Mouse (Mus musculus): ENCODE measurements around the gene Abr. TPM values are rescaled to one million over a fixed set of nuclear protein-coding genes. Genes with fewer than 3 reads are reported as not detected.

The Abr gene
- polyA plus RNA-seq, 1 experiment from 2014 or later = 46.4 TPM

- WGBS = 84% methylated on average over 4 of the region's 4 CpGs
- Histone ChIP-seq H3K27me3 (ENCODE audit: control insufficient read depth, insufficient read depth, low read length) (no peaks in the 10 kb centered on the region), H3K27ac (ENCODE audit: low read depth, low read length) (no peak overlapping the region), H3K9ac (ENCODE audit: low read length) (no peak overlapping the region), H3K4me3 (ENCODE audit: low read depth, low read length) (no peak overlapping the region), H3K4me2 (ENCODE audit: low read depth, low read length, severe bottlenecking) (no peak overlapping the region), H3K9me3 (ENCODE audit: control insufficient read depth, low read length) (no peaks in the 10 kb centered on the region), H3K36me3 (ENCODE audit: control insufficient read depth, insufficient read depth, low read length) (no peaks in the 10 kb centered on the region), H3K4me1 (replicated peaks; ENCODE audit: control insufficient read depth, insufficient read depth, low read length) (peaks cover 12% of the 10 kb centered on the region)
- ATAC-seq (replicated peaks; ENCODE audit: low FRiP score) (no peak), DNase-seq (ENCODE audit: low spot score) (no peak)
Measured at GRCm38 (mm10) chr11:76525646-76526351, 96.3 kb downstream of the Abr start.

- Histone ChIP-seq H3K9me3 (ENCODE audit: control insufficient read depth, low read length) (no peaks in the 10 kb centered on the region), H3K4me3 (ENCODE audit: low read depth, low read length) (no peak overlapping the region), H3K27me3 (ENCODE audit: control insufficient read depth, insufficient read depth, low read length) (no peaks in the 10 kb centered on the region), H3K27ac (ENCODE audit: low read depth, low read length) (no peak overlapping the region), H3K4me1 (replicated peaks; ENCODE audit: control insufficient read depth, insufficient read depth, low read length) (peaks cover 11% of the 10 kb centered on the region), H3K9ac (ENCODE audit: low read length) (no peak overlapping the region), H3K4me2 (ENCODE audit: low read depth, low read length, severe bottlenecking) (no peak overlapping the region), H3K36me3 (ENCODE audit: control insufficient read depth, insufficient read depth, low read length) (no peaks in the 10 kb centered on the region)
- 0 out of 2 replicates have a peak, but pooled peaks have one; percentile 63 for ATAC-seq (replicated peaks; ENCODE audit: low FRiP score)
- 31% methylated on average over 8 of the region's 8 CpGs for WGBS
- peak; percentile 74 for DNase-seq (ENCODE audit: low spot score)
Measured at GRCm38 (mm10) chr11:76524947-76525346, 97.2 kb downstream of the Abr start.

GRCm38 (mm10) chr11:76523356-76523755 lies 98.8 kb downstream of the Abr start:
- no peak overlapping the region for H3K9ac ChIP-seq (ENCODE audit: low read length)
- WGBS = 19% methylated on average over 4 of the region's 4 CpGs
- H3K36me3 ChIP-seq (ENCODE audit: control insufficient read depth, insufficient read depth, low read length) = no peaks in the 10 kb centered on the region
- H3K9me3 ChIP-seq (ENCODE audit: control insufficient read depth, low read length) = no peaks in the 10 kb centered on the region
- peak; percentile 65 for DNase-seq (ENCODE audit: low spot score)
- no peak overlapping the region for H3K4me3 ChIP-seq (ENCODE audit: low read depth, low read length)
- no peak overlapping the region for H3K27ac ChIP-seq (ENCODE audit: low read depth, low read length)
- H3K4me2 ChIP-seq (ENCODE audit: low read depth, low read length, severe bottlenecking) = no peak overlapping the region
- 0 out of 2 replicates have a peak, but pooled peaks have one; percentile 49 for ATAC-seq (replicated peaks; ENCODE audit: low FRiP score)
- no peaks in the 10 kb centered on the region for H3K27me3 ChIP-seq (ENCODE audit: control insufficient read depth, insufficient read depth, low read length)
- H3K4me1 ChIP-seq (replicated peaks; ENCODE audit: control insufficient read depth, insufficient read depth, low read length) = peaks cover 11% of the 10 kb centered on the region

GRCm38 (mm10) chr11:76520889-76521288 lies 101.2 kb downstream of the Abr start:
- DNase-seq (ENCODE audit: low spot score) = no peak
- Histone ChIP-seq H3K27me3 (ENCODE audit: control insufficient read depth, insufficient read depth, low read length) (no peaks in the 10 kb centered on the region), H3K9ac (ENCODE audit: low read length) (no peak overlapping the region), H3K4me3 (ENCODE audit: low read depth, low read length) (no peak overlapping the region), H3K9me3 (ENCODE audit: control insufficient read depth, low read length) (no peaks in the 10 kb centered on the region), H3K4me2 (ENCODE audit: low read depth, low read length, severe bottlenecking) (no peak overlapping the region), H3K36me3 (ENCODE audit: control insufficient read depth, insufficient read depth, low read length) (no peaks in the 10 kb centered on the region), H3K4me1 (replicated peaks; ENCODE audit: control insufficient read depth, insufficient read depth, low read length) (peaks cover 11% of the 10 kb centered on the region), H3K27ac (ENCODE audit: low read depth, low read length) (no peak overlapping the region)
- WGBS = 95% methylated on average over 6 of the region's 6 CpGs
- ATAC-seq (replicated peaks; ENCODE audit: low FRiP score) = no peak

GRCm38 (mm10) chr11:76518613-76519012 lies 103.5 kb downstream of the Abr start:
- Histone ChIP-seq H3K36me3 (ENCODE audit: control insufficient read depth, insufficient read depth, low read length) (no peaks in the 10 kb centered on the region), H3K27me3 (ENCODE audit: control insufficient read depth, insufficient read depth, low read length) (no peaks in the 10 kb centered on the region), H3K27ac (ENCODE audit: low read depth, low read length) (no peak overlapping the region), H3K4me2 (ENCODE audit: low read depth, low read length, severe bottlenecking) (no peak overlapping the region), H3K9me3 (ENCODE audit: control insufficient read depth, low read length) (no peaks in the 10 kb centered on the region), H3K4me3 (ENCODE audit: low read depth, low read length) (no peak overlapping the region), H3K9ac (ENCODE audit: low read length) (no peak overlapping the region), H3K4me1 (replicated peaks; ENCODE audit: control insufficient read depth, insufficient read depth, low read length) (peaks cover 7% of the 10 kb centered on the region)
- ATAC-seq (replicated peaks; ENCODE audit: low FRiP score) (no peak), DNase-seq (ENCODE audit: low spot score) (no peak)
- 92% methylated on average over 5 of the region's 5 CpGs for WGBS

GRCm38 (mm10) chr11:76518125-76518524 lies 104.0 kb downstream of the Abr start:
- Histone ChIP-seq H3K36me3 (ENCODE audit: control insufficient read depth, insufficient read depth, low read length) (no peaks in the 10 kb centered on the region), H3K4me1 (replicated peaks; ENCODE audit: control insufficient read depth, insufficient read depth, low read length) (peaks cover 2% of the 10 kb centered on the region), H3K4me2 (ENCODE audit: low read depth, low read length, severe bottlenecking) (no peak overlapping the region), H3K9me3 (ENCODE audit: control insufficient read depth, low read length) (no peaks in the 10 kb centered on the region), H3K27me3 (ENCODE audit: control insufficient read depth, insufficient read depth, low read length) (no peaks in the 10 kb centered on the region), H3K4me3 (ENCODE audit: low read depth, low read length) (no peak overlapping the region), H3K27ac (ENCODE audit: low read depth, low read length) (no peak overlapping the region), H3K9ac (ENCODE audit: low read length) (no peak overlapping the region)
- ATAC-seq (replicated peaks; ENCODE audit: low FRiP score) (no peak), DNase-seq (ENCODE audit: low spot score) (no peak)
- 90% methylated on average over 4 of the region's 4 CpGs for WGBS

- H3K4me1 ChIP-seq (replicated peaks; ENCODE audit: control insufficient read depth, insufficient read depth, low read length) = no peaks in the 10 kb centered on the region
- ATAC-seq (replicated peaks; ENCODE audit: low FRiP score) = no peak
- no peaks in the 10 kb centered on the region for H3K27me3 ChIP-seq (ENCODE audit: control insufficient read depth, insufficient read depth, low read length)
- 82% methylated on average over 3 of the region's 3 CpGs for WGBS
- H3K4me2 ChIP-seq (ENCODE audit: low read depth, low read length, severe bottlenecking) = no peak overlapping the region
- DNase-seq (ENCODE audit: low spot score) = no peak
- no peaks in the 10 kb centered on the region for H3K36me3 ChIP-seq (ENCODE audit: control insufficient read depth, insufficient read depth, low read length)
- H3K4me3 ChIP-seq (ENCODE audit: low read depth, low read length) = no peak overlapping the region
- no peak overlapping the region for H3K9ac ChIP-seq (ENCODE audit: low read length)
- H3K9me3 ChIP-seq (ENCODE audit: control insufficient read depth, low read length) = no peaks in the 10 kb centered on the region
- no peak overlapping the region for H3K27ac ChIP-seq (ENCODE audit: low read depth, low read length)
Measured at GRCm38 (mm10) chr11:76516951-76517350, 105.2 kb downstream of the Abr start.

- Histone ChIP-seq H3K27ac (ENCODE audit: low read depth, low read length) (no peak overlapping the region), H3K9ac (ENCODE audit: low read length) (no peak overlapping the region), H3K27me3 (ENCODE audit: control insufficient read depth, insufficient read depth, low read length) (no peaks in the 10 kb centered on the region), H3K4me3 (ENCODE audit: low read depth, low read length) (no peak overlapping the region), H3K36me3 (ENCODE audit: control insufficient read depth, insufficient read depth, low read length) (no peaks in the 10 kb centered on the region), H3K9me3 (ENCODE audit: control insufficient read depth, low read length) (no peaks in the 10 kb centered on the region), H3K4me2 (ENCODE audit: low read depth, low read length, severe bottlenecking) (no peak overlapping the region), H3K4me1 (replicated peaks; ENCODE audit: control insufficient read depth, insufficient read depth, low read length) (no peaks in the 10 kb centered on the region)
- no peak for DNase-seq (ENCODE audit: low spot score)
- ATAC-seq (replicated peaks; ENCODE audit: low FRiP score) = no peak
- 89% methylated on average over 11 of the region's 11 CpGs for WGBS
Measured at GRCm38 (mm10) chr11:76515123-76515522, 107.0 kb downstream of the Abr start.

GRCm38 (mm10) chr11:76510977-76511376 lies 111.1 kb downstream of the Abr start:
- Histone ChIP-seq H3K4me3 (ENCODE audit: low read depth, low read length) (no peak overlapping the region), H3K4me1 (replicated peaks; ENCODE audit: control insufficient read depth, insufficient read depth, low read length) (0 out of 2 replicates have a peak, but pooled peaks cover 2% of the 10 kb centered on the region), H3K9me3 (ENCODE audit: control insufficient read depth, low read length) (no peaks in the 10 kb centered on the region), H3K36me3 (ENCODE audit: control insufficient read depth, insufficient read depth, low read length) (no peaks in the 10 kb centered on the region), H3K27me3 (ENCODE audit: control insufficient read depth, insufficient read depth, low read length) (no peaks in the 10 kb centered on the region), H3K4me2 (ENCODE audit: low read depth, low read length, severe bottlenecking) (no peak overlapping the region), H3K9ac (ENCODE audit: low read length) (no peak overlapping the region), H3K27ac (ENCODE audit: low read depth, low read length) (no peak overlapping the region)
- WGBS = 50% methylated on average over 4 of the region's 4 CpGs
- DNase-seq (ENCODE audit: low spot score) (no peak), ATAC-seq (replicated peaks; ENCODE audit: low FRiP score) (no peak)
